Mouse (Mus musculus): Measurements from ENCODE around the gene Tmem100. TPM values are rescaled to one million over a fixed set of nuclear protein-coding genes. Genes with fewer than 3 reads are reported as not detected.

Gene Tmem100
- polyA plus RNA-seq, 1 experiment from 2014 or later, result 13.6 TPM

- Histone ChIP-seq H3K27me3 (ENCODE audit: insufficient read depth, poor library complexity, severe bottlenecking) (no peaks in the 10 kb centered on the region), H3K4me3 (no peak overlapping the region), H3K9me3 (no peaks in the 10 kb centered on the region), H3K27ac (no peak overlapping the region), H3K4me1 (peaks cover 10% of the 10 kb centered on the region; the same call in 1 of the 2 replicates), H3K36me3 (no peaks in the 10 kb centered on the region)
- 87% methylated on average over 4 of the region's 4 CpGs for WGBS
- DNase-seq (ENCODE audit: low spot score), result no peak
Measured at GRCm38 (mm10) chr11:90000666-90001065, 29.5 kb upstream of the Tmem100 start.

- no peaks in the 10 kb centered on the region for H3K27me3 ChIP-seq (ENCODE audit: insufficient read depth, poor library complexity, severe bottlenecking)
- no peaks in the 10 kb centered on the region for H3K9me3 ChIP-seq
- H3K4me1 ChIP-seq, result peaks cover 10% of the 10 kb centered on the region; the same call in 1 of the 2 replicates
- DNase-seq (ENCODE audit: low spot score), result peak; percentile 67
- no peaks in the 10 kb centered on the region for H3K36me3 ChIP-seq
- peak overlapping the region; percentile 93 for H3K27ac ChIP-seq
- WGBS, result 84% methylated on average over 10 of the region's 10 CpGs
- peak overlapping the region; percentile 77 for H3K4me3 ChIP-seq
Measured at GRCm38 (mm10) chr11:90001396-90002230, 28.5 kb upstream of the Tmem100 start.

- Histone ChIP-seq H3K27ac (peak within 1 kb of the TSS; percentile 93), H3K4me3 (peak within 1 kb of the TSS; percentile 77), H3K9me3 (no peaks in the 10 kb centered on the region), H3K27me3 (ENCODE audit: insufficient read depth, poor library complexity, severe bottlenecking) (no peaks in the 10 kb centered on the region), H3K4me1 (peaks cover 10% of the 10 kb centered on the region; the same call in 1 of the 2 replicates), H3K36me3 (no peaks in the 10 kb centered on the region)
- DNase-seq (ENCODE audit: low spot score), result peak; percentile 96
- 12% methylated on average over 35 of the region's 35 CpGs for WGBS
Measured at GRCm38 (mm10) chr11:90002231-90002986, 27.7 kb upstream of the Tmem100 start, which contains the start of gene Pctp. Pctp (minus strand) TSS chr11:90002894.

GRCm38 (mm10) chr11:90002987-90003348 lies 27.2 kb upstream of the Tmem100 start:
- WGBS, result 12% methylated on average over 8 of the region's 8 CpGs
- Histone ChIP-seq H3K4me3 (peak overlapping the region; percentile 77), H3K27me3 (ENCODE audit: insufficient read depth, poor library complexity, severe bottlenecking) (no peaks in the 10 kb centered on the region), H3K4me1 (peaks cover 10% of the 10 kb centered on the region; the same call in 1 of the 2 replicates), H3K27ac (peak overlapping the region; percentile 93), H3K36me3 (no peaks in the 10 kb centered on the region), H3K9me3 (no peaks in the 10 kb centered on the region)
- DNase-seq (ENCODE audit: low spot score), result no peak

- 90% methylated on average over 4 of the region's 4 CpGs for WGBS
- DNase-seq (ENCODE audit: low spot score), result peak; percentile 19
- no peak overlapping the region for H3K27ac ChIP-seq
- no peak overlapping the region for H3K4me3 ChIP-seq
- H3K36me3 ChIP-seq, result no peaks in the 10 kb centered on the region
- peaks cover 10% of the 10 kb centered on the region; the same call in 1 of the 2 replicates for H3K4me1 ChIP-seq
- no peaks in the 10 kb centered on the region for H3K9me3 ChIP-seq
- H3K27me3 ChIP-seq (ENCODE audit: insufficient read depth, poor library complexity, severe bottlenecking), result no peaks in the 10 kb centered on the region
Measured at GRCm38 (mm10) chr11:90003386-90003785, 26.8 kb upstream of the Tmem100 start.

GRCm38 (mm10) chr11:90006111-90006510 lies 24.0 kb upstream of the Tmem100 start:
- no peak overlapping the region for H3K27ac ChIP-seq
- DNase-seq (ENCODE audit: low spot score), result no peak
- H3K4me1 ChIP-seq, result peaks cover 10% of the 10 kb centered on the region; the same call in 1 of the 2 replicates
- no peaks in the 10 kb centered on the region for H3K36me3 ChIP-seq
- WGBS, result 35% methylated on average over 4 of the region's 4 CpGs
- no peaks in the 10 kb centered on the region for H3K27me3 ChIP-seq (ENCODE audit: insufficient read depth, poor library complexity, severe bottlenecking)
- H3K4me3 ChIP-seq, result no peak overlapping the region
- no peaks in the 10 kb centered on the region for H3K9me3 ChIP-seq

- Histone ChIP-seq H3K4me3 (no peak overlapping the region), H3K9me3 (no peaks in the 10 kb centered on the region), H3K4me1 (no peaks in the 10 kb centered on the region), H3K27ac (no peak overlapping the region), H3K27me3 (ENCODE audit: insufficient read depth, poor library complexity, severe bottlenecking) (no peaks in the 10 kb centered on the region), H3K36me3 (no peaks in the 10 kb centered on the region)
- 47% methylated on average over 7 of the region's 7 CpGs for WGBS
- DNase-seq (ENCODE audit: low spot score), result no peak
Measured at GRCm38 (mm10) chr11:90007791-90008531, 22.2 kb upstream of the Tmem100 start.

- no peak overlapping the region for H3K4me3 ChIP-seq
- no peaks in the 10 kb centered on the region for H3K4me1 ChIP-seq
- peak; percentile 59 for DNase-seq (ENCODE audit: low spot score)
- WGBS, result 85% methylated on average over 6 of the region's 6 CpGs
- H3K27me3 ChIP-seq (ENCODE audit: insufficient read depth, poor library complexity, severe bottlenecking), result 0 out of 2 replicates have a peak, but pooled peaks cover 3% of the 10 kb centered on the region
- H3K9me3 ChIP-seq, result no peaks in the 10 kb centered on the region
- H3K27ac ChIP-seq, result no peak overlapping the region
- H3K36me3 ChIP-seq, result no peaks in the 10 kb centered on the region
Measured at GRCm38 (mm10) chr11:90013657-90014056, 16.5 kb upstream of the Tmem100 start.

- Histone ChIP-seq H3K4me3 (no peak overlapping the region), H3K27me3 (ENCODE audit: insufficient read depth, poor library complexity, severe bottlenecking) (0 out of 2 replicates have a peak, but pooled peaks cover 4% of the 10 kb centered on the region), H3K27ac (no peak overlapping the region), H3K9me3 (no peaks in the 10 kb centered on the region), H3K4me1 (no peaks in the 10 kb centered on the region), H3K36me3 (no peaks in the 10 kb centered on the region)
- DNase-seq (ENCODE audit: low spot score), result peak; percentile 64
- WGBS, result 61% methylated on average over 7 of the region's 7 CpGs
Measured at GRCm38 (mm10) chr11:90015281-90015680, 14.9 kb upstream of the Tmem100 start.

GRCm38 (mm10) chr11:90019161-90019560 lies 11.0 kb upstream of the Tmem100 start:
- Histone ChIP-seq H3K27ac (no peak overlapping the region), H3K9me3 (no peaks in the 10 kb centered on the region), H3K4me1 (no peaks in the 10 kb centered on the region), H3K27me3 (ENCODE audit: insufficient read depth, poor library complexity, severe bottlenecking) (peaks cover 4% of the 10 kb centered on the region; the same call in 1 of the 2 replicates), H3K4me3 (no peak overlapping the region), H3K36me3 (no peaks in the 10 kb centered on the region)
- no peak for DNase-seq (ENCODE audit: low spot score)
- WGBS, result 21% methylated on average over 7 of the region's 7 CpGs

GRCm38 (mm10) chr11:90025891-90026801 lies 4.0 kb upstream of the Tmem100 start:
- Histone ChIP-seq H3K36me3 (no peaks in the 10 kb centered on the region), H3K9me3 (no peaks in the 10 kb centered on the region), H3K27ac (no peak overlapping the region), H3K27me3 (ENCODE audit: insufficient read depth, poor library complexity, severe bottlenecking) (peaks cover 23% of the 10 kb centered on the region), H3K4me1 (peaks cover 12% of the 10 kb centered on the region; the same call in 1 of the 2 replicates), H3K4me3 (no peak overlapping the region)
- no peak for DNase-seq (ENCODE audit: low spot score)
- WGBS, result 69% methylated on average over 14 of the region's 14 CpGs

- 81% methylated on average over 5 of the region's 5 CpGs for WGBS
- peaks cover 12% of the 10 kb centered on the region; the same call in 1 of the 2 replicates for H3K4me1 ChIP-seq
- H3K36me3 ChIP-seq, result no peaks in the 10 kb centered on the region
- H3K9me3 ChIP-seq, result no peaks in the 10 kb centered on the region
- no peak overlapping the region for H3K27ac ChIP-seq
- peaks cover 29% of the 10 kb centered on the region for H3K27me3 ChIP-seq (ENCODE audit: insufficient read depth, poor library complexity, severe bottlenecking)
- DNase-seq (ENCODE audit: low spot score), result no peak
- H3K4me3 ChIP-seq, result no peak overlapping the region
Measured at GRCm38 (mm10) chr11:90026802-90027174, 3.4 kb upstream of the Tmem100 start.
